Mouse (Mus musculus) small intestine, adult 2 months (tissue): ENCODE results near the gene Creb5. TPM values are rescaled to one million over a fixed set of nuclear protein-coding genes. Genes with fewer than 3 reads are reported as not detected.
A peak's percentile ranks its signal among the peaks of the same experiment; 100 is the strongest.

Source experiments
- H3K27ac ChIP-seq: fragments of 200-500 bp; 2 replicates; pipeline ENCODE4 v1.5.1; 2012; ENCODE audit warnings: low read depth, low read length, control low read depth, inconsistent platforms; ENCODE audit not compliant: insufficient read depth
- H3K27me3 ChIP-seq: fragments of 200-500 bp; 2 replicates; pipeline ENCODE4 v1.6.1; 2012; ENCODE audit warnings: mild to moderate bottlenecking, moderate library complexity, low read length, inconsistent platforms; ENCODE audit not compliant: control insufficient read depth, insufficient read depth
- H3K36me3 ChIP-seq: fragments of 200-500 bp; 2 replicates; pipeline ENCODE4 v1.6.1; 2012; ENCODE audit warnings: mild to moderate bottlenecking, low read length, control low read depth, inconsistent platforms; ENCODE audit not compliant: control insufficient read depth, insufficient read depth
- H3K4me1 ChIP-seq: fragments of 200-500 bp; 2 replicates; pipeline ENCODE4 v1.6.1; 2012; ENCODE audit warnings: low read length, inconsistent platforms, mixed read lengths; ENCODE audit not compliant: control insufficient read depth, insufficient read depth, insufficient read length
- H3K4me3 ChIP-seq: fragments of 200-500 bp; 2 replicates; pipeline ENCODE4 v1.5.1; 2012; ENCODE audit warnings: low read depth, mild to moderate bottlenecking, control low read depth, inconsistent platforms, low read length, moderate library complexity
- CTCF ChIP-seq: fragments of 200-500 bp; IDR thresholded peaks from 2 replicates; pipeline ENCODE4 v1.5.1; 2012; ENCODE audit warnings: low read depth, mild to moderate bottlenecking, control low read depth, inconsistent platforms, low read length, moderate library complexity, mixed read lengths; ENCODE audit not compliant: insufficient replicate concordance, insufficient read length; ENCODE audit errors: extremely low read depth
- POLR2A ChIP-seq: fragments of 200-500 bp; IDR thresholded peaks from 2 replicates; pipeline ENCODE4 v1.6.1; 2012; ENCODE audit warnings: low read depth, mild to moderate bottlenecking, control low read depth, inconsistent platforms, low read length, moderate library complexity
- WGBS: fragments of 180-500 bp; shearing (Covaris S2); methylation state at CpG from one replicate; pipeline ENCODE4 v1.1.7; 2018; 5-methylcytosine and 5-hydroxymethylcytosine counted together
- polyA plus RNA-seq: library from polyadenylated mRNA; depleted of rRNA; stranded (reverse); fragments of >200 nt; gene quantifications from 2 replicates; pipeline ENCODE4 v1.2.3, GENCODE M21; 2012

The Creb5 gene
- polyA plus RNA-seq, 1 experiment: 1.1 TPM

DNA sequence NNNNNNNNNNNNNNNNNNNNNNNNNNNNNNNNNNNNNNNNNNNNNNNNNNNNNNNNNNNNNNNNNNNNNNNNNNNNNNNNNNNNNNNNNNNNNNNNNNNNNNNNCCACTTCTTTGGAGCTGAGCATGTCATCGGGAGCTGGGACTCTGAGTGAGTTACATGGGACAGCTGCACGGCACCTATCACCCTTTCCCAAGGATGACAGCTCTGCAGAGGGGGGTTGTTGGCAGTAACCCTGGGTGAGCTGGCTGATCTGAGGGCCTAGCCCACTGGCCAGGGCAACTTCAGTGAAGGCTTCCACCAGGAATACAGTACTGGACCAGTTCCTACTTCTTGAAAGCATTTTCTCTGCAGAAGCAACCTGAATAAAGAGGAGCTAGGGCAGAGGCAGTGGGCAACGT is 282.4 kb downstream of the Creb5 start:
- Histone ChIP-seq H3K27me3 (no peaks in the 10 kb centered on the region), H3K36me3 (no peaks in the 10 kb centered on the region), H3K4me1 (no peaks in the 10 kb centered on the region), H3K27ac (no peak overlapping the region), H3K4me3 (no peak overlapping the region)
- no peak for TF ChIP-seq POLR2A
- TF ChIP-seq CTCF: no peak
- 74% methylated on average over 3 of the region's 3 CpGs for WGBS

DNA sequence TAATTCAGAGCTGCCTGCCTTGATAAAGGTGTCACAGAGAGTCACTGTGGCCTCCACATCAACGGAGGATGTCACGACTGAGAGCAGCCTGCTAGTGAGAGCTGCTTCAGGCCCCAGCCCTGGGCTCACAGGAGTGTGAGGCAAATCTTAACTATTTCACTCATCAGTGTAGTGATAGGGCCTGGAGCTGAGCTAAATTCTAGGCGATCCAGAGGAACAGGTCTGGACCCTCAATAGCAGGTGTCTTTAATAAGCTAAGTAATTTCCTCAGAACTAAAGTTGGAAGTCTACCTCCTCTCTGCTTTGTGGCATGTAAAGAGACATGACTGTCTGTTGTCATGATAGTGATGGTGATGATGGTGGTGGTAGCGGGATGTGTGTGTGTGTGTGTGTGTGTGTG is 283.8 kb downstream of the Creb5 start:
- no peaks in the 10 kb centered on the region for H3K4me1 ChIP-seq
- 86% methylated on average over 4 of the region's 4 CpGs for WGBS
- H3K4me3 ChIP-seq: no peak overlapping the region
- no peaks in the 10 kb centered on the region for H3K27me3 ChIP-seq
- no peak overlapping the region for H3K27ac ChIP-seq
- TF ChIP-seq POLR2A (no peak), CTCF (no peak)
- H3K36me3 ChIP-seq: no peaks in the 10 kb centered on the region

DNA sequence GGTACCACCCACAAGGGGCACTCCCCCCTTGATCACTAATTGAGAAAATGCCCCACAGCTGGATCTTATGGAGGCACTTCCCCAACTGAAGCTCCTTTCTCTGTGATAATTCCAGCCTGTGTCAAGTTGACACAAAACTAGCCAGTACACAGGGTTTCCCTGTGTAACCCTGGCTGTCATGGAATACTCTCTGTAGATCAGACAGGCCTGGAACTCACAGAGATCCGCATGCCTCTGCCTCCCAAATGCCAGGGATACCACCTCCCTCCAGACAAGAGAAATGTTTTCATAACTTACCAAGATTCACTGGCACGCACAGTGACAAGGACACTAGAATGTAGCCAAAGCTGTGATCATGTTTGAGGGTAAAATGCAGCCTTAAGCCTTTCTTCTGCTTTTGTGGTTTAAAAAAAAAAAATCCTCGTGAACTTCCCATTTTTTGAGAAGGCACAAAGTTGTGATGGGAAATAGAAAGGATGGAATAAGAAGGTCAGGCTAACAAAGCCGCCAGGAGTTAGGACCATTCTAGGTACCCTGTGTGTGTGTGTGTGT is 284.6 kb downstream of the Creb5 start:
- H3K27me3 ChIP-seq: no peaks in the 10 kb centered on the region
- 82% methylated on average over 4 of the region's 4 CpGs for WGBS
- peak overlapping the region; percentile 31; the same call in 1 of the 2 replicates for H3K27ac ChIP-seq
- no peaks in the 10 kb centered on the region for H3K4me1 ChIP-seq
- H3K36me3 ChIP-seq: no peaks in the 10 kb centered on the region
- TF ChIP-seq CTCF: no peak
- TF ChIP-seq POLR2A: no peak
- no peak overlapping the region for H3K4me3 ChIP-seq

DNA sequence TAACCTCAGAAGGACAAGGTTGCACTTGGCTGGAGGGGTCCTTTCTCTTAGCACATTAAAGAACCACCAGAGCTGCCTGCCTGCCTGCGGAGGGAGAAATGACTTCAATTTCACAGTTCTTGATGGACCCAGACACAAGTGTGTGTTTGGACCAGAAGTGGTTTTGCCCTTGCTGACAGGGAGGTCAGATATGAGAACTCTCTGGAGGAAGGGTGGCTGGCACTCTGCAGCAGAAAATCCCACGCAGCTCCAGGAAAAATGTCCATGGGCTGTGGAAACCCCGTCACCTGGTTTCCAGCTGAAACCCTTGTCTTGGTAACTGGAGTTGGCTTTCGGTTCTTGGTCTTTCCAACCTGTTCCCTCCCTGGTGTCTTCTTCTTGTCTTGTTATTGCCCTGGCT is 285.4 kb downstream of the Creb5 start:
- Histone ChIP-seq H3K36me3 (no peaks in the 10 kb centered on the region), H3K27ac (peak overlapping the region; percentile 35; the same call in 1 of the 2 replicates), H3K27me3 (no peaks in the 10 kb centered on the region), H3K4me1 (no peaks in the 10 kb centered on the region), H3K4me3 (no peak overlapping the region)
- TF ChIP-seq POLR2A (no peak), CTCF (no peak)
- WGBS: 71% methylated on average over 4 of the region's 4 CpGs

DNA sequence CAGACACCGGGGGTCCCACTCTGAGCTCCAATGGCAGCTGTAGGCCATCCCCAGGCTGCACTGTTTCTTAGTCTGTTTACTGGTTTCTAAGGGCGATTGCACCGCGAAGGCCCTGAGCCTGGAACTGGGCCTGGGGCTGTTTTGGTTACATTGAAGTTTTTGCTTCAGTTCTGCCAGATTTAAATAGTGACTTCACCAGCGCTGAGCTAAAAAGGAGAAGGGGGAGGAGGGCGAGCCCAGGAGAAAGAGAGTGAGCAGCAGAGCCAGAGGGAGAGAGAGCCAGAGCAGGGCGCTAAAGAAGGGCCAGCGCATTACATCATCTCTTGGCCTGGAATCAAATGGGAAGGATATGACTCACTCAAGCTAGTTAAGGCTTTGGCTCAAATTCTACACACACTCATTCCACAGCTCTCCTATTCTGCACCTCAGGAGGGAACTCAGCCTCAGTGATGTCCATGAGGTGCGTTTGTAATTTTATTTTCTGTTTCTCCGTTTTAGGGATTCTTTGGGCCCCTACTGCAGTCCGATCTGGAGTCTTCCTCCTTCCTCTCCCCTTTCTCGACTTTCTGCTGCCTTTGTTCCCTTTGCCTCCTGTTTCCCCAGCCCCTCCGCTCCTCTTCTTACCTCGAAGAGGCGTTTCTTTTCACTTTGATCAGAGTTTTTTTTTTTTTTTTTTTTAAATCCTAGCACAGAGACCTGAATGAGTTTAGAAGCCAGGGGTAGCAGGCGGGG is 286.1 kb downstream of the Creb5 start:
- no peaks in the 10 kb centered on the region for H3K27me3 ChIP-seq
- no peaks in the 10 kb centered on the region for H3K36me3 ChIP-seq
- H3K4me1 ChIP-seq: no peaks in the 10 kb centered on the region
- H3K4me3 ChIP-seq: peak overlapping the region; percentile 53
- TF ChIP-seq POLR2A (no peak), CTCF (no peak)
- WGBS: 12% methylated on average over 16 of the region's 16 CpGs
- H3K27ac ChIP-seq: peak overlapping the region; percentile 35; the same call in 1 of the 2 replicates

DNA sequence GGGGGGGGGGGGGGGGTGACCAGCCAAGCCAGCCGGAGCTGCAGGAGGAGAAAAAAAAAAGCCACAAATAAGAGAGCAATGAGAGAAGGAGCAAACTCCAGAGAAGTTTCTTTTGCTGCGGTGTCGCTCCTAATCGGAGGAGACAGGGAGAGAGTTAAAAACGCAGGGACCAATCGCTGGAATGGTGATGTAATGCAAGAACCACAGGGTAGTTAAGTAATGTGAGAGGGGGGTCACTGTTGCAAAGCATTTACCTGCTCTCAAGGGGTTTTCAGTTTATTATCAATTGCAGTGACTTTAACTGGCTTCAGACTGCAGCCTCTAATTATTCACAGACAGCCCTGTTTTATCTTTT is 286.6 kb downstream of the Creb5 start:
- peak overlapping the region; percentile 24; the same call in 1 of the 2 replicates for H3K4me3 ChIP-seq
- no peak overlapping the region for H3K27ac ChIP-seq
- no peaks in the 10 kb centered on the region for H3K4me1 ChIP-seq
- no peaks in the 10 kb centered on the region for H3K36me3 ChIP-seq
- no peak for TF ChIP-seq CTCF
- no peak for TF ChIP-seq POLR2A
- H3K27me3 ChIP-seq: no peaks in the 10 kb centered on the region
- 10% methylated on average over 6 of the region's 6 CpGs for WGBS

DNA sequence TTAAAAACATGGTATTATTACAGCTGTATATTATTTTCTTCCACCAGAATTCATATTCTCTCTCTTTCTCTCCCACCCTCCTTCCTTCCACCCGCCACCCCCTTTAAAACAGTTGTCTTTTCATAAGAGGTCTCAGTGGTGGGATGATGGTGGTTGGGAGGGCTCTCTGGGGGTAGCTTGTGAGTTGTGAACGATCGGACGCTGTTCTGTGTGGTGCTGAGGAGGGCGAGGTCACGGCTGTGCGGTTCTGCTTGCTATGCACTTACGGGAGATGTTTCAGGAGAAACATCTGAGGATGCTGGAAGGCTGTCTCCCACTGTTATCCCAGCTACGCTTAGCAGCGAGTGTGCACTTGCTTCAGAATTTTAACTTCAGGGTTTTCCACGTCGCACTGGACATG is 287.0 kb downstream of the Creb5 start:
- 66% methylated on average over 12 of the region's 12 CpGs for WGBS
- Histone ChIP-seq H3K27ac (no peak overlapping the region), H3K4me3 (peak overlapping the region; percentile 44)

More for the DNA sequence above, 287.0 kb downstream of the Creb5 start:
- TF ChIP-seq CTCF (no peak), POLR2A (no peak)
- no peaks in the 10 kb centered on the region for H3K36me3 ChIP-seq
- H3K27me3 ChIP-seq: no peaks in the 10 kb centered on the region
- no peaks in the 10 kb centered on the region for H3K4me1 ChIP-seq
